Mouse (Mus musculus) adrenal gland, adult 2 months (tissue): ENCODE results near the gene Irx1. TPM values are rescaled to one million over a fixed set of nuclear protein-coding genes. Genes with fewer than 3 reads are reported as not detected.

Experiments used
- DNase-seq: peaks from one replicate; pipeline ENCODE4 v3.0.0; 2021
- polyA plus RNA-seq: library from polyadenylated mRNA; depleted of rRNA; stranded (reverse); fragments of >200 nt; gene quantifications from 2 replicates; pipeline ENCODE4 v1.2.3, GENCODE M21; 2012
- total RNA-seq, 2 experiments: library from RNA; stranded (reverse); gene quantifications; 2 replicates each; pipeline ENCODE4 v1.2.3; 2021

Gene Irx1
- total and polyA plus RNA-seq, 3 experiments = 0.25 TPM; not detected in 2

GRCm38 (mm10) chr13:71910361-71910760 lies 53.2 kb downstream of the Irx1 start:
- DNase-seq = no peak
